Mouse (Mus musculus) neural tube, embryonic 13.5 days (tissue): Measurements from ENCODE around the gene Pold1. TPM values are rescaled to one million over a fixed set of nuclear protein-coding genes. Genes with fewer than 3 reads are reported as not detected.

ENCODE experiments used
- ATAC-seq: fragments of 200-750 bp; cut with Nextera tagmentation; 2 replicates; pipeline ENCODE4 v1.8.0; 2017; ENCODE audit warnings: low read depth, mild to moderate bottlenecking, moderate TSS enrichment, moderate library complexity
- H3K27ac ChIP-seq: fragments of 300-500 bp; sonication (generic); replicated peaks from 2 replicates; pipeline ENCODE4 v1.5.1; 2015; ENCODE audit warnings: moderate library complexity, mild to moderate bottlenecking, inconsistent platforms
- H3K27me3 ChIP-seq: fragments of 300-500 bp; sonication (generic); 2 replicates; pipeline ENCODE4 v1.6.1; 2015; ENCODE audit warnings: mild to moderate bottlenecking, inconsistent platforms
- H3K36me3 ChIP-seq: fragments of 300-500 bp; sonication (generic); 2 replicates; pipeline ENCODE4 v1.6.1; 2015; ENCODE audit warnings: mild to moderate bottlenecking, inconsistent platforms
- H3K4me1 ChIP-seq: fragments of 300-500 bp; sonication (generic); replicated peaks from 2 replicates; pipeline ENCODE4 v1.6.1; 2015; ENCODE audit warnings: inconsistent platforms
- H3K4me2 ChIP-seq: fragments of 300-500 bp; sonication (generic); 2 replicates; pipeline ENCODE4 v1.6.1; 2015; ENCODE audit warnings: inconsistent platforms, mild to moderate bottlenecking, moderate library complexity
- H3K4me3 ChIP-seq: fragments of 300-500 bp; sonication (generic); 2 replicates; pipeline ENCODE4 v1.5.1; 2015; ENCODE audit warnings: mild to moderate bottlenecking, inconsistent platforms
- H3K9ac ChIP-seq: fragments of 300-500 bp; sonication (generic); 2 replicates; pipeline ENCODE4 v1.6.1; 2015; ENCODE audit warnings: moderate library complexity, mild to moderate bottlenecking, inconsistent platforms
- H3K9me3 ChIP-seq: fragments of 300-500 bp; sonication (generic); 2 replicates; pipeline ENCODE4 v1.6.1; 2016; ENCODE audit warnings: inconsistent platforms
- WGBS: fragments of 180-500 bp; shearing (Covaris S2); methylation state at CpG from one replicate; pipeline ENCODE4 v1.1.7; 2015; 5-methylcytosine and 5-hydroxymethylcytosine counted together
- polyA plus RNA-seq: library from polyadenylated mRNA; unstranded; fragments of >200 nt; fragmentation: Nextera tagmentation; extraction: Ambion mirVana; gene quantifications from 2 replicates; pipeline ENCODE4 v1.2.1, GENCODE M21; 2015

The Pold1 gene
- polyA plus RNA-seq, 1 experiment from 2014 or later: 22.5 TPM

GRCm38 (mm10) chr7:44552141-44552908, 3.7 kb upstream of the Pold1 start:
- 84% methylated on average over 31 of the region's 31 CpGs for WGBS
- H3K4me1 ChIP-seq: peaks cover 29% of the 10 kb centered on the region
- peaks cover 33% of the 10 kb centered on the region for H3K36me3 ChIP-seq
- H3K4me2 ChIP-seq: peak overlapping the region; percentile 64
- ATAC-seq: no peak
- H3K27ac ChIP-seq: 0 out of 2 replicates have a peak overlapping the region, but pooled peaks have one; percentile 91
- peak overlapping the region; percentile 70 for H3K4me3 ChIP-seq
- H3K27me3 ChIP-seq: peaks cover 12% of the 10 kb centered on the region; the same call in 1 of the 2 replicates
- no peaks in the 10 kb centered on the region for H3K9me3 ChIP-seq
- no peak overlapping the region for H3K9ac ChIP-seq

GRCm38 (mm10) chr7:44551731-44552130, 3.1 kb upstream of the Pold1 start:
- Histone ChIP-seq H3K9me3 (no peaks in the 10 kb centered on the region), H3K36me3 (peaks cover 33% of the 10 kb centered on the region), H3K4me1 (peaks cover 32% of the 10 kb centered on the region), H3K9ac (no peak overlapping the region), H3K4me3 (no peak overlapping the region), H3K27ac (no peak overlapping the region), H3K4me2 (no peak overlapping the region), H3K27me3 (0 out of 2 replicates have a peak, but pooled peaks cover 8% of the 10 kb centered on the region)
- WGBS: 74% methylated on average over 22 of the region's 22 CpGs
- ATAC-seq: no peak

GRCm38 (mm10) chr7:44551301-44551700, 2.7 kb upstream of the Pold1 start:
- H3K4me3 ChIP-seq: no peak overlapping the region
- ATAC-seq: no peak
- no peaks in the 10 kb centered on the region for H3K9me3 ChIP-seq
- H3K4me2 ChIP-seq: no peak overlapping the region
- WGBS: 93% methylated on average over 21 of the region's 21 CpGs
- H3K27ac ChIP-seq: no peak overlapping the region
- H3K36me3 ChIP-seq: peaks cover 33% of the 10 kb centered on the region
- H3K4me1 ChIP-seq: peaks cover 32% of the 10 kb centered on the region
- H3K9ac ChIP-seq: no peak overlapping the region
- H3K27me3 ChIP-seq: 0 out of 2 replicates have a peak, but pooled peaks cover 5% of the 10 kb centered on the region

- WGBS: 95% methylated on average over 12 of the region's 12 CpGs
- no peaks in the 10 kb centered on the region for H3K9me3 ChIP-seq
- peak overlapping the region; percentile 8; the same call in 1 of the 2 replicates for H3K9ac ChIP-seq
- H3K4me2 ChIP-seq: no peak overlapping the region
- H3K27me3 ChIP-seq: no peaks in the 10 kb centered on the region
- H3K27ac ChIP-seq: no peak overlapping the region
- no peak overlapping the region for H3K4me3 ChIP-seq
- H3K36me3 ChIP-seq: peaks cover 33% of the 10 kb centered on the region
- ATAC-seq: no peak
- peaks cover 32% of the 10 kb centered on the region for H3K4me1 ChIP-seq
These were observed 1.7 kb upstream of the Pold1 start for GRCm38 (mm10) chr7:44550409-44550678.

- no peak for ATAC-seq
- Histone ChIP-seq H3K36me3 (peaks cover 33% of the 10 kb centered on the region), H3K9me3 (no peaks in the 10 kb centered on the region), H3K27ac (no peak overlapping the region), H3K4me1 (peaks cover 32% of the 10 kb centered on the region), H3K4me2 (no peak overlapping the region), H3K9ac (peak overlapping the region; percentile 8; the same call in 1 of the 2 replicates), H3K4me3 (no peak overlapping the region), H3K27me3 (no peaks in the 10 kb centered on the region)
- WGBS: 95% methylated on average over 23 of the region's 23 CpGs
These were observed 1.2 kb upstream of the Pold1 start for GRCm38 (mm10) chr7:44549621-44550408.

- H3K9ac ChIP-seq: peak overlapping the region; percentile 74
These were observed 924 bp downstream of the Pold1 start for GRCm38 (mm10) chr7:44547725-44548124.

GRCm38 (mm10) chr7:44547041-44547440, 1.6 kb downstream of the Pold1 start:
- Histone ChIP-seq H3K9me3 (no peaks in the 10 kb centered on the region), H3K9ac (peak overlapping the region; percentile 74), H3K4me1 (peaks cover 15% of the 10 kb centered on the region), H3K27me3 (no peaks in the 10 kb centered on the region), H3K27ac (no peak overlapping the region), H3K36me3 (peaks cover 33% of the 10 kb centered on the region), H3K4me3 (0 out of 2 replicates have a peak overlapping the region, but pooled peaks have one; percentile 57), H3K4me2 (peak overlapping the region; percentile 94; the same call in 1 of the 2 replicates)
- WGBS: 93% methylated on average over 13 of the region's 13 CpGs
- ATAC-seq: no peak

More at GRCm38 (mm10) chr7:44547725-44548124, 924 bp downstream of the Pold1 start:
- Histone ChIP-seq H3K9me3 (no peaks in the 10 kb centered on the region), H3K4me3 (peak overlapping the region; percentile 57), H3K4me2 (peak overlapping the region; percentile 94), H3K27me3 (no peaks in the 10 kb centered on the region), H3K4me1 (peaks cover 22% of the 10 kb centered on the region), H3K27ac (no peak overlapping the region), H3K36me3 (peaks cover 33% of the 10 kb centered on the region)
- WGBS: 20% methylated on average over 5 of the region's 5 CpGs
- no peak for ATAC-seq

GRCm38 (mm10) chr7:44546274-44546673, 2.4 kb downstream of the Pold1 start:
- WGBS: 95% methylated on average over 3 of the region's 3 CpGs
- no peak overlapping the region for H3K4me2 ChIP-seq
- ATAC-seq: no peak

GRCm38 (mm10) chr7:44543071-44543470, 5.6 kb downstream of the Pold1 start:
- no peak for ATAC-seq
- Histone ChIP-seq H3K27ac (no peak overlapping the region), H3K36me3 (peaks cover 43% of the 10 kb centered on the region), H3K4me3 (no peak overlapping the region), H3K9ac (no peak overlapping the region), H3K4me2 (no peak overlapping the region), H3K9me3 (no peaks in the 10 kb centered on the region), H3K4me1 (peaks cover 11% of the 10 kb centered on the region), H3K27me3 (no peaks in the 10 kb centered on the region)
- WGBS: 83% methylated on average over 12 of the region's 12 CpGs

More at GRCm38 (mm10) chr7:44546274-44546673, 2.4 kb downstream of the Pold1 start:
- peaks cover 33% of the 10 kb centered on the region for H3K36me3 ChIP-seq
- H3K4me3 ChIP-seq: no peak overlapping the region
- H3K9me3 ChIP-seq: no peaks in the 10 kb centered on the region
- H3K4me1 ChIP-seq: peaks cover 15% of the 10 kb centered on the region
- H3K9ac ChIP-seq: no peak overlapping the region
- no peak overlapping the region for H3K27ac ChIP-seq
- H3K27me3 ChIP-seq: no peaks in the 10 kb centered on the region

- peaks cover 45% of the 10 kb centered on the region for H3K36me3 ChIP-seq
- H3K4me1 ChIP-seq: peaks cover 5% of the 10 kb centered on the region
- H3K4me3 ChIP-seq: no peak overlapping the region
- H3K4me2 ChIP-seq: no peak overlapping the region
- no peaks in the 10 kb centered on the region for H3K9me3 ChIP-seq
- no peak for ATAC-seq
- 96% methylated on average over 11 of the region's 11 CpGs for WGBS
- H3K27ac ChIP-seq: no peak overlapping the region
- H3K27me3 ChIP-seq: no peaks in the 10 kb centered on the region
- no peak overlapping the region for H3K9ac ChIP-seq
These were observed 6.1 kb downstream of the Pold1 start for GRCm38 (mm10) chr7:44542555-44542954.

GRCm38 (mm10) chr7:44538756-44539624, 9.7 kb downstream of the Pold1 start:
- no peak overlapping the region for H3K9ac ChIP-seq
- H3K9me3 ChIP-seq: no peaks in the 10 kb centered on the region
- no peak for ATAC-seq
- peaks cover 75% of the 10 kb centered on the region for H3K36me3 ChIP-seq
- H3K4me2 ChIP-seq: no peak overlapping the region
- H3K4me3 ChIP-seq: no peak overlapping the region
- 92% methylated on average over 41 of the region's 41 CpGs for WGBS
- H3K4me1 ChIP-seq: no peaks in the 10 kb centered on the region
- H3K27me3 ChIP-seq: no peaks in the 10 kb centered on the region
- no peak overlapping the region for H3K27ac ChIP-seq
